Mouse (Mus musculus): Measurements from ENCODE around the gene E130309D02Rik. TPM values are rescaled to one million over a fixed set of nuclear protein-coding genes. Genes with fewer than 3 reads are reported as not detected.
A peak's percentile ranks its signal among the peaks of the same experiment; 100 is the strongest.

The E130309D02Rik gene
- polyA plus RNA-seq, 1 experiment from 2014 or later, result 46.6 TPM

DNA sequence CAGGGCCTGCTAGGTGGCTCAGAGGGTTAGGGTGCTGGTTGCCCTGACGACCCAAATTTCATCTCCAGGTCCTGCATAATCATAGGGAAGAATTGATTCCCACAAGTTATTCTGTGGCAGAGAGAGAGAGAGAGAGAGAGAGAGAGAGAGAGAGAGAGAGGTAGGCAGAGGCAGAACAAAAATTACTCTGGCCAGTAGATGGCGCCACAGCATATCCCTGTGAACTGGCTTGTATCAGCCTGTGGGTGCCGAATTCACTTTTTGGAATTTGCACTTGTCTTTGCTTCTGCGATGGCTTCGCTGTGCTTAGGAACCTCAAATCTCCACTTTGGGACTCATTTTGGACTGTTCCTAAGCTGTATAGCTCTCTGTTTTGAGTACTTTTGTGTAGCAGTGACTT lies 18.7 kb upstream of the E130309D02Rik start:
- no peak for ATAC-seq (ENCODE audit: insufficient read depth)
- H3K4me3 ChIP-seq (ENCODE audit: low read depth, low read length), result no peak overlapping the region
- H3K36me3 ChIP-seq (ENCODE audit: insufficient read depth), result no peaks in the 10 kb centered on the region
- H3K9me3 ChIP-seq (ENCODE audit: low read depth, low read length), result no peaks in the 10 kb centered on the region
- no peaks in the 10 kb centered on the region for H3K27me3 ChIP-seq (ENCODE audit: insufficient read depth, low read length)
- H3K4me2 ChIP-seq, result no peak overlapping the region
- peak; percentile 78 for TF ChIP-seq CTCF (IDR thresholded peaks at IDR 0.05; ENCODE audit: low read depth)
- no peak overlapping the region for H3K9ac ChIP-seq
- peak; percentile 88 for DNase-seq
- H3K27ac ChIP-seq (ENCODE audit: low read depth), result no peak overlapping the region
- H3K4me1 ChIP-seq (ENCODE audit: insufficient read depth), result 0 out of 2 replicates have a peak, but pooled peaks cover 5% of the 10 kb centered on the region
- WGBS, result 16% methylated on average over 5 of the region's 5 CpGs

DNA sequence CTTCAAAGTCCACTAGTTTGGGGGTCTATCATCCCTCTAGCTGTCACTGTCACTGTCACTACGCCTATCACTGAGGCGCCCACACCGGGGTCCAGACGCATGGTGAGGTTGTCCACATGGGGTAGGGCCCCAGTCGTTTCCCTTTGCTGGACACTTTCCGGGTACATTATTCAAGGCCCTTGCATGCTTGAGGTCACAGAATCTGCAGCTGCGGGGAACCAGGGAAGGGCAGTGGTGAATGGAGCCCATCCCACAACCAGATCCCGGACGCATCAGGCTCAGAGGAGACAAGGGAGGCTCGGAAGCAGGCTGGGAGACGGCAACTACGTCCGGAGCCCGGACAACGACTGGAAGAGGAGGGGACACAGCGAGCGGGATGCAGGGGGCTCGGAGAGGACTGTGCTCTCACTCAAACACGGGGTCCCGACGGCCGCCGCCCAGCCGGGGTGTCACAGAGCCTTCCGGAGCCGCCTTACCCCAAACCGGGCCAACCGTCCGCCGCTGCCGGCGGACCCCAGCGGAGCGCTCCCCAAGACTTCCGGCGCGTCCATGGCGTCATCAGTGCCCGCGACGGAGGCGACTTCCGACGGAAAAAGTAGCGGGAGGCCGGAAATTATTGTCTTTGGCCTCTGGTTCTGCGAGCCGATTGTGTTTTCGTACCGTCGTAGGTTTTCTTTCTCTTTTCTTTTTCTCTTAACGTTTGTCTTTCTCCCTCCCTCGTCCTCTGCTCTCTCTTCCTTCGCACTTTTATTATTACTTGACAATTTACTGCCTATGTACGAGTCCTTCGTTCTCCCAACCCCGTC lies 13.7 kb upstream of the E130309D02Rik start, which contains the start of gene Zdhhc4:
Gene Zdhhc4 (minus strand): TSS at position 567 of the 806 bp plus-strand sequence.
- under 1% methylated on average over 57 of the region's 57 CpGs for WGBS
- peak; percentile 98 for DNase-seq
- no peak for TF ChIP-seq CTCF (IDR thresholded peaks at IDR 0.05; ENCODE audit: low read depth)
- Histone ChIP-seq H3K9ac (peak within 1 kb of the TSS; percentile 90), H3K4me1 (ENCODE audit: insufficient read depth) (0 out of 2 replicates have a peak, but pooled peaks cover 5% of the 10 kb centered on the region), H3K36me3 (ENCODE audit: insufficient read depth) (peaks cover 34% of the 10 kb centered on the region), H3K4me2 (peak within 1 kb of the TSS; percentile 82), H3K4me3 (ENCODE audit: low read depth, low read length) (peak within 1 kb of the TSS; percentile 95), H3K27ac (ENCODE audit: low read depth) (peak within 1 kb of the TSS; percentile 69; the same call in 1 of the 2 replicates), H3K9me3 (ENCODE audit: low read depth, low read length) (no peaks in the 10 kb centered on the region), H3K27me3 (ENCODE audit: insufficient read depth, low read length) (no peaks in the 10 kb centered on the region)
- peak; percentile 77 for ATAC-seq (ENCODE audit: insufficient read depth)

DNA sequence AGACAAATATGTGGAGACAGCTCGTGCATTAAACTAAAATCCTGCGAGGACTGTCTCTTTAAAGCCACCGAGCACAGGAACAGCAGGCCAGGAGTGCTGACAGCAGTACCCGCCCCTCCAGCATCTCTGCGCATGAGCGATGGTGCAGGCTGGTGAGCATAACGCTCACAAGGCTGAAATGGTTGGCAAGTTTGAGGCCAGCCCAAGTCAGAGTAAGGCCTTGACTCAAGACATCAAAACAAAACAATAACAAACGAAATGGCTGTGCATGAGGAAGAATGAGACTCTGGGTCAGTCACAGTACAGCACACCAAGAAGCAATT lies 2.1 kb upstream of the E130309D02Rik start:
- TF ChIP-seq CTCF (IDR thresholded peaks at IDR 0.05; ENCODE audit: low read depth), result no peak
- no peak overlapping the region for H3K27ac ChIP-seq (ENCODE audit: low read depth)
- H3K4me1 ChIP-seq (ENCODE audit: insufficient read depth), result 0 out of 2 replicates have a peak, but pooled peaks cover 4% of the 10 kb centered on the region
- no peaks in the 10 kb centered on the region for H3K9me3 ChIP-seq (ENCODE audit: low read depth, low read length)
- no peaks in the 10 kb centered on the region for H3K27me3 ChIP-seq (ENCODE audit: insufficient read depth, low read length)
- ATAC-seq (ENCODE audit: insufficient read depth) (no peak), DNase-seq (no peak)
- H3K4me3 ChIP-seq (ENCODE audit: low read depth, low read length), result no peak overlapping the region
- 84% methylated on average over 8 of the region's 8 CpGs for WGBS
- no peak overlapping the region for H3K4me2 ChIP-seq
- peaks cover 62% of the 10 kb centered on the region for H3K36me3 ChIP-seq (ENCODE audit: insufficient read depth)
- no peak overlapping the region for H3K9ac ChIP-seq

DNA sequence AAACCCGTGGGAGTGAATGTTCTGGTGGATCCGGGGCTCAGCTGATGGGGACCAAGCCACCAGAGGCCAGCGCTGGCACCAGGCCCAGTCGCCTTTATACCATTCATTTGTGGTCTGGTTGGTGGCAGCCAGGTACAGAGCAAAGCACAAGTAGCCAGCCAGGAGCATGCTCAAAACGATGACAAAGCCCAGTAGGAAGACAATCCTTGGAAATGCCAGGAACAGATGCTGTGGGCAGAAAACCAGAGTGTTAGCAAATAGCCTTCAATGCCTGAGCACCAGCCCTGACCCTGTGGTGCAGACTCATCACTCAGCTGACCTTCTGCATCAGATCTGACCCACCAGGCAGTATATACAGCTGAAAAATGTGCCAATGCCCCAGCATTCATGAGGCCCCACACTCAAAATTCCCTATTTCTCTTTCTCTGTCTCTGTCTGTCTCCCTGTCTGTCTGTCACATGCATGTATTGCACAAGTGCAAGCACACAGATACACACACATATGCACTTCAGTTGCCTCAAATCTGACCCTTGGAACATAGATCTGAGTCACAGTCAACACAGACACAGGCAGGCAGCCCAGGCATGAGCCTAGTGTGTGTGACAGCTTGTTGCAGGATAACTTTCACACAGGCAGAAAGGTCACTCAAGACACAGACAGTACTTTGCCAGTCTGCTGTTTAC lies 1.6 kb upstream of the E130309D02Rik start:
- ATAC-seq (ENCODE audit: insufficient read depth), result no peak
- DNase-seq, result no peak
- H3K9ac ChIP-seq, result no peak overlapping the region
- no peak overlapping the region for H3K27ac ChIP-seq (ENCODE audit: low read depth)
- peaks cover 62% of the 10 kb centered on the region for H3K36me3 ChIP-seq (ENCODE audit: insufficient read depth)
- H3K4me1 ChIP-seq (ENCODE audit: insufficient read depth), result 0 out of 2 replicates have a peak, but pooled peaks cover 4% of the 10 kb centered on the region
- TF ChIP-seq CTCF (IDR thresholded peaks at IDR 0.05; ENCODE audit: low read depth), result no peak
- no peak overlapping the region for H3K4me3 ChIP-seq (ENCODE audit: low read depth, low read length)
- H3K4me2 ChIP-seq, result no peak overlapping the region
- 88% methylated on average over 5 of the region's 5 CpGs for WGBS
- no peaks in the 10 kb centered on the region for H3K9me3 ChIP-seq (ENCODE audit: low read depth, low read length)
- no peaks in the 10 kb centered on the region for H3K27me3 ChIP-seq (ENCODE audit: insufficient read depth, low read length)

DNA sequence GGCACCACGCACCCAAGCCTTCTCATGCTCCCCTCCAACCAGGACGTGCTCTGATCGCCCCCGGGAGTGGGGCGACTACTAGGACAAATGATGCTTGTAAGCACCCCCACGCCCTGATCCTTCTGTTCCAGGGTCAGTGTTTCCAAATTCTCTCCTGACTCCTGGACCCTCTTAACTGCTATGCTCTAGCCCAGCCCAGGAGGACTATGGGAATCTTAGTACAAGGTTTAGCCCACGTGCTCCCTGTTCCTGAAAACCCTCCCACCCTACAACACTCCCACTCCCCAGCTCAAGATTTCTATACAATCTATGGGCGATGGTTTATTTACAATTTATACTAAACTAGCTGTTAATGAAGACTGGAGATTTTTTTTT lies 341 bp upstream of the E130309D02Rik start:
- Histone ChIP-seq H3K36me3 (ENCODE audit: insufficient read depth) (peaks cover 62% of the 10 kb centered on the region), H3K4me3 (ENCODE audit: low read depth, low read length) (peak overlapping the region; percentile 79), H3K9ac (peak overlapping the region; percentile 89), H3K4me2 (peak overlapping the region; percentile 91), H3K27ac (ENCODE audit: low read depth) (no peak overlapping the region), H3K27me3 (ENCODE audit: insufficient read depth, low read length) (no peaks in the 10 kb centered on the region), H3K4me1 (ENCODE audit: insufficient read depth) (0 out of 2 replicates have a peak, but pooled peaks cover 4% of the 10 kb centered on the region), H3K9me3 (ENCODE audit: low read depth, low read length) (no peaks in the 10 kb centered on the region)
- ATAC-seq (ENCODE audit: insufficient read depth) (no peak; the same call in 1 of the 2 replicates), DNase-seq (no peak)
- 8% methylated on average over 8 of the region's 8 CpGs for WGBS
- TF ChIP-seq CTCF (IDR thresholded peaks at IDR 0.05; ENCODE audit: low read depth), result no peak

DNA sequence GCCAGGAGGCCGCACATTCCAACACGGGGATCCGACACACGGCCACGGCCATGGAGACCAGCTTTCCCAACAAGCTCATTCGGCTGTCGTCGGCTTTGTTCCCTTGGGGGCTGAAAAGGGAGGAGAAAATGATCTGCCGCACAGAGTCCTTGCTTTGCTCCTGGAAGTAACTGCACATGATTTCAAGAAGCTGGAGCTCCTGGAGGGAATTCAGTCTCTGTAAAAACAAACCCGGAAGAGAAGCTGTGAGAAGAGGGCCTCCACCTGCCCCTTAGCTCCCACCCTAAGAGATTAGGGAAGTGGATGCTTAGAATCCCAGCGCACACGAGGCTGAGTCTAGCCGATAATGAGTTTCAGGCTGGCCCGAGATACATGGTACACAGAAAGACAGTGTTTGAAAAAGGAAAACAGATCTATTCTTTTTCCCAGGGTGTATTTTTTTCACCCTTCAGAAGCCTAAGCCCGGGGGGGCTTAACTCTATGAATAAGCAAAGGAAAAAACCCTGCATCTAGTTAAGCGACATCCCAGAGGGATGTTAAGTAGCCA lies 904 bp downstream of the E130309D02Rik start:
- Histone ChIP-seq H3K4me1 (ENCODE audit: insufficient read depth) (0 out of 2 replicates have a peak, but pooled peaks cover 4% of the 10 kb centered on the region), H3K9me3 (ENCODE audit: low read depth, low read length) (no peaks in the 10 kb centered on the region), H3K27me3 (ENCODE audit: insufficient read depth, low read length) (no peaks in the 10 kb centered on the region), H3K4me3 (ENCODE audit: low read depth, low read length) (peak overlapping the region; percentile 79), H3K9ac (peak overlapping the region; percentile 89), H3K36me3 (ENCODE audit: insufficient read depth) (peaks cover 65% of the 10 kb centered on the region), H3K27ac (ENCODE audit: low read depth) (peak overlapping the region; percentile 91), H3K4me2 (peak overlapping the region; percentile 91)
- ATAC-seq (ENCODE audit: insufficient read depth), result no peak
- TF ChIP-seq CTCF (IDR thresholded peaks at IDR 0.05; ENCODE audit: low read depth), result no peak
- under 1% methylated on average over 16 of the region's 16 CpGs for WGBS
- peak; percentile 45 for DNase-seq

DNA sequence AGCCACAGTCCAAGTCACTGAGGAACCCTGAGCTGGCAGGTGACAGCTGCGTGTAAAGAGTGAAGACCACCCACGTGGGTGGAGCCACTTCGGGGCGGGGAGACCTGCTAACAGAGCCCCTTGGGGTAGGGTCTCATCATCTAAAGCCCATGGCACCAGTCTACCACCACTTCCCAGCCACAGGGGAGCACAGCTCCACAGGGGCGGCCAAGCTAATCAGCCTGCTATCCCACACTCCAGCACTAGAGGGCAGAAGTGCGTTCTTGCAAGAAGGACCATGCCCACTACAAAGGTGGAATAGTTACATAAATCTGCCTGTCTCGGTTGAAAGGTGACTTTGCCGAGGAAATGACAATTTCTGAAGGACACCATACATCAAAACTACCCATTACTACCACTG lies 3.3 kb downstream of the E130309D02Rik start:
- no peak overlapping the region for H3K27ac ChIP-seq (ENCODE audit: low read depth)
- peaks cover 68% of the 10 kb centered on the region for H3K36me3 ChIP-seq (ENCODE audit: insufficient read depth)
- WGBS, result 63% methylated on average over 8 of the region's 8 CpGs

More for the DNA sequence above, 3.3 kb downstream of the E130309D02Rik start:
- TF ChIP-seq CTCF (IDR thresholded peaks at IDR 0.05; ENCODE audit: low read depth), result peak; percentile 86
- Histone ChIP-seq H3K4me3 (ENCODE audit: low read depth, low read length) (no peak overlapping the region), H3K4me1 (ENCODE audit: insufficient read depth) (0 out of 2 replicates have a peak, but pooled peaks cover 4% of the 10 kb centered on the region), H3K4me2 (no peak overlapping the region), H3K9me3 (ENCODE audit: low read depth, low read length) (no peaks in the 10 kb centered on the region), H3K27me3 (ENCODE audit: insufficient read depth, low read length) (no peaks in the 10 kb centered on the region), H3K9ac (no peak overlapping the region)
- ATAC-seq (ENCODE audit: insufficient read depth) (no peak), DNase-seq (peak; percentile 89)

All from lung, embryonic 14.5 days (tissue).